Mouse (Mus musculus): ENCODE data around the gene Paox.

GRCm38 (mm10) chr7:140126934-140127333 is 11.3 kb downstream of the Paox start:
- TF ChIP-seq CTCF (IDR thresholded peaks at IDR 0.05; ENCODE audit: low read depth, low read length) (no peak), POLR2A (IDR thresholded peaks at IDR 0.05; ENCODE audit: extremely low read depth, insufficient read depth, low read length) (no peak)
